Mouse (Mus musculus) heart, embryonic 11.5 days (tissue): ENCODE results near the gene Zfp827. TPM values are rescaled to one million over a fixed set of nuclear protein-coding genes. Genes with fewer than 3 reads are reported as not detected.

ENCODE experiments used
- ATAC-seq: fragments of 200-750 bp; cut with Nextera tagmentation; replicated peaks from 2 replicates; pipeline ENCODE4 v1.8.0; 2017; ENCODE audit warnings: moderate library complexity; ENCODE audit not compliant: insufficient number of reproducible peaks, low FRiP score, low TSS enrichment
- H3K27ac ChIP-seq: fragments of 300-500 bp; sonication (generic); 2 replicates; pipeline ENCODE4 v1.5.1; 2014; ENCODE audit warnings: mild to moderate bottlenecking, low read depth, low read length
- H3K27me3 ChIP-seq: fragments of 300-500 bp; sonication (generic); 2 replicates; pipeline ENCODE4 v1.6.1; 2014; ENCODE audit warnings: mild to moderate bottlenecking, low read length, mixed read lengths; ENCODE audit not compliant: control insufficient read depth, insufficient read depth
- H3K36me3 ChIP-seq: fragments of 300-500 bp; sonication (generic); 2 replicates; pipeline ENCODE4 v1.6.1; 2014; ENCODE audit warnings: mild to moderate bottlenecking, low read length, moderate library complexity, mixed read lengths; ENCODE audit not compliant: control insufficient read depth, insufficient read depth
- H3K4me1 ChIP-seq: fragments of 300-500 bp; sonication (generic); 2 replicates; pipeline ENCODE4 v1.6.1; 2014; ENCODE audit warnings: low read length; ENCODE audit not compliant: control insufficient read depth, insufficient read depth
- H3K4me2 ChIP-seq: fragments of 300-500 bp; sonication (generic); 2 replicates; pipeline ENCODE4 v1.6.1; 2014; ENCODE audit warnings: mild to moderate bottlenecking, moderate library complexity
- H3K4me3 ChIP-seq: fragments of 300-500 bp; sonication (generic); 2 replicates; pipeline ENCODE4 v1.5.1; 2014; ENCODE audit warnings: low read depth, low read length
- H3K9ac ChIP-seq: fragments of 300-500 bp; sonication (generic); 2 replicates; pipeline ENCODE4 v1.6.1; 2014; ENCODE audit warnings: mild to moderate bottlenecking, low read depth, low read length, moderate library complexity
- H3K9me3 ChIP-seq: fragments of 300-500 bp; sonication (generic); replicated peaks from 2 replicates; pipeline ENCODE4 v1.6.1; 2016; ENCODE audit warnings: low read length; ENCODE audit not compliant: control insufficient read depth
- WGBS: fragments of 180-500 bp; shearing (Covaris S2); extraction: QIAGEN DNeasy Blood & Tissue Kit; methylation state at CpG from one replicate; pipeline ENCODE4 v1.1.7; 2014; ENCODE audit not compliant: insufficient replicate concordance; 5-methylcytosine and 5-hydroxymethylcytosine counted together
- polyA plus RNA-seq: library from polyadenylated mRNA; unstranded; fragments of >200 nt; fragmentation: Nextera tagmentation; extraction: Ambion mirVana; gene quantifications from 2 replicates; pipeline ENCODE4 v1.2.1, GENCODE M21; 2014

The Zfp827 gene
- polyA plus RNA-seq, 1 experiment from 2014 or later: 11.3 TPM

- no peak for ATAC-seq
- H3K4me3 ChIP-seq: no peak overlapping the region
- no peak overlapping the region for H3K4me2 ChIP-seq
- no peaks in the 10 kb centered on the region for H3K9me3 ChIP-seq
- WGBS: 81% methylated on average over 3 of the region's 3 CpGs
- H3K9ac ChIP-seq: no peak overlapping the region
- peaks cover 20% of the 10 kb centered on the region for H3K4me1 ChIP-seq
- no peak overlapping the region for H3K27ac ChIP-seq
- H3K27me3 ChIP-seq: no peaks in the 10 kb centered on the region
- H3K36me3 ChIP-seq: peaks cover 10% of the 10 kb centered on the region
Observed at GRCm38 (mm10) chr8:79084359-79084820, 56.2 kb downstream of the Zfp827 start.

- no peak overlapping the region for H3K9ac ChIP-seq
Observed at GRCm38 (mm10) chr8:79094422-79094821, 66.2 kb downstream of the Zfp827 start.

DNA sequence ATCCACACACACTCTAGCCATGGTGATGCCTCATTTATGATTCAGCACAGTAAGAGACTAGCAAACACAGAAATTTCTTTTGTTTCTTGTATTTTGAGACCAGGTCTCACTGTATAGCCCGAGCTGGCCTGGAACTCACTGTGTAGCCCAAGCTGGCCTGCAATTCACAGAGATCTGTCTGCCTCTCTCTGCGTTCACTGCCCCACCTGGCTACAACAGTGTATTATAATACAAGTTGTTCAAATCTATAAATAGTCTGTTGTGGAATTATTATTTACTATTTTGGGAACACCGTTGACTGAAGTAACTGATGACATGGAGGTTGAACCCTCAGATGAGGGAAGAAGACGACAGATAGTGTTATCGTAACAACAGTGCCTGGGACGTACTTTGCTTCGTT is 66.9 kb downstream of the Zfp827 start:
- Histone ChIP-seq H3K9me3 (no peaks in the 10 kb centered on the region), H3K27ac (no peak overlapping the region), H3K4me3 (no peak overlapping the region), H3K27me3 (no peaks in the 10 kb centered on the region), H3K4me1 (peaks cover 19% of the 10 kb centered on the region), H3K9ac (no peak overlapping the region), H3K4me2 (0 out of 2 replicates have a peak overlapping the region, but pooled peaks have one; percentile 17), H3K36me3 (peaks cover 3% of the 10 kb centered on the region; the same call in 1 of the 2 replicates)
- WGBS: 65% methylated on average over 7 of the region's 7 CpGs
- ATAC-seq: no peak

More at GRCm38 (mm10) chr8:79094422-79094821, 66.2 kb downstream of the Zfp827 start:
- 86% methylated on average over 4 of the region's 4 CpGs for WGBS
- H3K9me3 ChIP-seq: no peaks in the 10 kb centered on the region
- no peak overlapping the region for H3K27ac ChIP-seq
- no peak overlapping the region for H3K4me3 ChIP-seq
- H3K27me3 ChIP-seq: no peaks in the 10 kb centered on the region
- H3K4me1 ChIP-seq: peaks cover 19% of the 10 kb centered on the region
- no peak overlapping the region for H3K4me2 ChIP-seq
- peaks cover 6% of the 10 kb centered on the region for H3K36me3 ChIP-seq
- ATAC-seq: no peak

- peaks cover under 1% of the 10 kb centered on the region; the same call in 1 of the 2 replicates for H3K36me3 ChIP-seq
- no peaks in the 10 kb centered on the region for H3K27me3 ChIP-seq
- WGBS: 63% methylated on average over 11 of the region's 11 CpGs
- H3K4me3 ChIP-seq: no peak overlapping the region
- H3K9ac ChIP-seq: no peak overlapping the region
- no peak overlapping the region for H3K27ac ChIP-seq
- ATAC-seq: no peak
- H3K9me3 ChIP-seq: no peaks in the 10 kb centered on the region
- peaks cover 19% of the 10 kb centered on the region for H3K4me1 ChIP-seq
- no peak overlapping the region for H3K4me2 ChIP-seq
Observed at GRCm38 (mm10) chr8:79096970-79097369, 68.7 kb downstream of the Zfp827 start.

- no peak for ATAC-seq
- Histone ChIP-seq H3K4me2 (no peak overlapping the region), H3K4me3 (no peak overlapping the region), H3K4me1 (peaks cover 5% of the 10 kb centered on the region; the same call in 1 of the 2 replicates), H3K9me3 (no peaks in the 10 kb centered on the region), H3K9ac (no peak overlapping the region), H3K27ac (no peak overlapping the region; the same call in 1 of the 2 replicates), H3K36me3 (no peaks in the 10 kb centered on the region), H3K27me3 (no peaks in the 10 kb centered on the region)
- 74% methylated on average over 4 of the region's 4 CpGs for WGBS
Observed at GRCm38 (mm10) chr8:79102707-79103106, 74.5 kb downstream of the Zfp827 start.

- ATAC-seq: no peak
- 74% methylated on average over 14 of the region's 14 CpGs for WGBS
- H3K27ac ChIP-seq: no peak overlapping the region
- no peaks in the 10 kb centered on the region for H3K36me3 ChIP-seq
- no peak overlapping the region; the same call in 1 of the 2 replicates for H3K9ac ChIP-seq
- no peaks in the 10 kb centered on the region for H3K9me3 ChIP-seq
- H3K4me1 ChIP-seq: peaks cover 5% of the 10 kb centered on the region; the same call in 1 of the 2 replicates
- H3K27me3 ChIP-seq: no peaks in the 10 kb centered on the region
- no peak overlapping the region for H3K4me2 ChIP-seq
- H3K4me3 ChIP-seq: no peak overlapping the region
Observed at GRCm38 (mm10) chr8:79103185-79103878, 75.1 kb downstream of the Zfp827 start.

- 74% methylated on average over 9 of the region's 9 CpGs for WGBS
- Histone ChIP-seq H3K4me2 (no peak overlapping the region), H3K27me3 (no peaks in the 10 kb centered on the region), H3K4me1 (peaks cover 3% of the 10 kb centered on the region; the same call in 1 of the 2 replicates), H3K9me3 (no peaks in the 10 kb centered on the region), H3K36me3 (no peaks in the 10 kb centered on the region), H3K4me3 (no peak overlapping the region), H3K9ac (no peak overlapping the region), H3K27ac (no peak overlapping the region)
- ATAC-seq: no peak
Observed at GRCm38 (mm10) chr8:79103923-79104580, 75.8 kb downstream of the Zfp827 start.

DNA sequence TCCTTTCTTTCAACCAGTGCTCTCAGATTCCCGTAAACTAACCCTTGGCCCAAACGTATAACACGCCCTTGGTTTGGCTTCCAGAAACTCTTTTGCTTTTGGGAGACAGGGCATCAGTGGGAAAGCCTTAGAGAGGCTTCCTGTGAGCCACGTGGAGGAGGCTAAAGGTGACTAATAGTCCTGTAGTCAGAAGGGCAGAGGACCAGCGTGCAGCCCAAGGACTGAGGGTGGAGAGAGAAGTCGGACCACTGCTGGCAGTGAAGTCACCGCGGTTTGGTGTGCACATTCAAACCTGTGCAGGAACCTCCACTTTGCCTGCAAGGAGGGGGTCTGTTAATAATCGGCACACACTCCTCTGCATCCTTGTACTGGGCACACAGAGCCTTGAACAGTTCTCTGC is 76.4 kb downstream of the Zfp827 start:
- Histone ChIP-seq H3K27ac (no peak overlapping the region), H3K4me2 (no peak overlapping the region), H3K36me3 (no peaks in the 10 kb centered on the region), H3K9me3 (no peaks in the 10 kb centered on the region), H3K4me1 (peaks cover 3% of the 10 kb centered on the region; the same call in 1 of the 2 replicates), H3K27me3 (no peaks in the 10 kb centered on the region), H3K9ac (no peak overlapping the region), H3K4me3 (no peak overlapping the region)
- 0 out of 2 replicates have a peak, but pooled peaks have one; percentile 26 for ATAC-seq
- 73% methylated on average over 9 of the region's 9 CpGs for WGBS
